Mouse (Mus musculus) ZHBTc4 (cell line): Measurements from ENCODE around the gene Tyro3.
A peak's percentile ranks its signal among the peaks of the same experiment; 100 is the strongest.

Experiments
- DNase-seq: peaks from one replicate; pipeline ENCODE4 v3.0.0-alpha.2; 2011; ENCODE audit warnings: low read depth, low spot score

Gene Tyro3

GRCm38 (mm10) chr2:119804275-119804628, 6.7 kb downstream of the Tyro3 start:
- no peak for DNase-seq

- DNase-seq, result no peak
Observed at GRCm38 (mm10) chr2:119804776-119805175, 7.2 kb downstream of the Tyro3 start.

GRCm38 (mm10) chr2:119805536-119805935, 8.0 kb downstream of the Tyro3 start:
- no peak for DNase-seq

GRCm38 (mm10) chr2:119808438-119808837, 10.9 kb downstream of the Tyro3 start:
- DNase-seq, result no peak

- DNase-seq, result peak; percentile 38
Observed at GRCm38 (mm10) chr2:119808881-119809280, 11.3 kb downstream of the Tyro3 start.

GRCm38 (mm10) chr2:119810890-119811289, 13.4 kb downstream of the Tyro3 start:
- no peak for DNase-seq

- DNase-seq, result no peak
Observed at GRCm38 (mm10) chr2:119811490-119812146, 14.1 kb downstream of the Tyro3 start.

GRCm38 (mm10) chr2:119814376-119814933, 16.9 kb downstream of the Tyro3 start:
- no peak for DNase-seq

GRCm38 (mm10) chr2:119816611-119817010, 19.1 kb downstream of the Tyro3 start:
- no peak for DNase-seq

- no peak for DNase-seq
Observed at GRCm38 (mm10) chr2:119817047-119817446, 19.5 kb downstream of the Tyro3 start.

- peak; percentile 51 for DNase-seq
Observed at GRCm38 (mm10) chr2:119818668-119819272, 21.2 kb downstream of the Tyro3 start.

- DNase-seq, result no peak
Observed at GRCm38 (mm10) chr2:119821136-119821535, 23.6 kb downstream of the Tyro3 start.

- DNase-seq, result no peak
Observed at GRCm38 (mm10) chr2:119830579-119830978, 33.0 kb downstream of the Tyro3 start.

- peak; percentile 76 for DNase-seq
Observed at GRCm38 (mm10) chr2:119834231-119834630, 36.7 kb downstream of the Tyro3 start.

- no peak for DNase-seq
Observed at GRCm38 (mm10) chr2:119837616-119838015, 40.1 kb downstream of the Tyro3 start.

GRCm38 (mm10) chr2:119838363-119839156, 41.0 kb downstream of the Tyro3 start:
- DNase-seq, result no peak

GRCm38 (mm10) chr2:119840008-119840407, 42.5 kb downstream of the Tyro3 start:
- no peak for DNase-seq

- peak; percentile 26 for DNase-seq
Observed at GRCm38 (mm10) chr2:119842000-119842399, 44.5 kb downstream of the Tyro3 start.

GRCm38 (mm10) chr2:119843526-119843925, 46.0 kb downstream of the Tyro3 start:
- peak; percentile 97 for DNase-seq

GRCm38 (mm10) chr2:119845882-119846546, 48.5 kb downstream of the Tyro3 start:
- DNase-seq, result no peak

- peak; percentile 18 for DNase-seq
Observed at GRCm38 (mm10) chr2:119846929-119847328, 49.4 kb downstream of the Tyro3 start.

- no peak for DNase-seq
Observed at GRCm38 (mm10) chr2:119853811-119854210, 56.3 kb downstream of the Tyro3 start.
